Mouse (Mus musculus): ENCODE data around the gene Agtr1a.

Agtr1a gene

GRCm38 (mm10) chr13:30364097-30364625 lies 27.9 kb downstream of the Agtr1a start:
- no peak for DNase-seq (ENCODE audit: low read depth)

GRCm38 (mm10) chr13:30364780-30365179 lies 28.5 kb downstream of the Agtr1a start:
- DNase-seq (ENCODE audit: low read depth): no peak

- DNase-seq (ENCODE audit: low read depth): no peak
Observed at GRCm38 (mm10) chr13:30365378-30365777, 29.1 kb downstream of the Agtr1a start.

GRCm38 (mm10) chr13:30368116-30368515 lies 31.9 kb downstream of the Agtr1a start:
- no peak for DNase-seq (ENCODE audit: low read depth)

- no peak for DNase-seq (ENCODE audit: low read depth)
Observed at GRCm38 (mm10) chr13:30368746-30369145, 32.5 kb downstream of the Agtr1a start.

GRCm38 (mm10) chr13:30378868-30379267 lies 42.6 kb downstream of the Agtr1a start:
- no peak for DNase-seq (ENCODE audit: low read depth)

GRCm38 (mm10) chr13:30385183-30385582 lies 48.9 kb downstream of the Agtr1a start:
- no peak for DNase-seq (ENCODE audit: low read depth)

- no peak for DNase-seq (ENCODE audit: low read depth)
Observed at GRCm38 (mm10) chr13:30394123-30394522, 57.9 kb downstream of the Agtr1a start.

GRCm38 (mm10) chr13:30396431-30396830 lies 60.2 kb downstream of the Agtr1a start:
- DNase-seq (ENCODE audit: low read depth): no peak

- DNase-seq (ENCODE audit: low read depth): no peak
Observed at GRCm38 (mm10) chr13:30398852-30399251, 62.6 kb downstream of the Agtr1a start.

- no peak for DNase-seq (ENCODE audit: low read depth)
Observed at GRCm38 (mm10) chr13:30400621-30401020, 64.4 kb downstream of the Agtr1a start.

GRCm38 (mm10) chr13:30403874-30404273 lies 67.6 kb downstream of the Agtr1a start:
- no peak for DNase-seq (ENCODE audit: low read depth)

- no peak for DNase-seq (ENCODE audit: low read depth)
Observed at GRCm38 (mm10) chr13:30418611-30419010, 82.4 kb downstream of the Agtr1a start.

- DNase-seq (ENCODE audit: low read depth): no peak
Observed at GRCm38 (mm10) chr13:30427008-30427407, 90.8 kb downstream of the Agtr1a start.

GRCm38 (mm10) chr13:30427436-30427835 lies 91.2 kb downstream of the Agtr1a start:
- no peak for DNase-seq (ENCODE audit: low read depth)
